In genomic region chr3:90440756-90441155, GRCm38 (mm10) we compare ENCODE assay signal across 17 mouse cellular contexts. TPM values are rescaled to one million over a fixed set of nuclear protein-coding genes. Genes with fewer than 3 reads are reported as not detected.
"Had no signal": no experiment of that assay in that cellular context is flagged by ENCODE, and none has a peak within 500 bp of the region (broad histone marks: within the 10 kb centered on the region; RNA-seq: fewer than 3 reads in every experiment).

No protein-coding gene starts in this region.

- H3K4me2 ChIP-seq: neural tube, embryonic 13.5 days; neural tube, embryonic 15.5 days; stomach, embryonic 15.5 days had no signal

- H3K9ac ChIP-seq: neural tube, embryonic 13.5 days; neural tube, embryonic 15.5 days; stomach, embryonic 15.5 days had no signal

- H3K4me1 ChIP-seq: stomach, embryonic 15.5 days had no signal

- H3K27ac ChIP-seq: neural tube, embryonic 13.5 days; neural tube, embryonic 15.5 days; stomach, embryonic 15.5 days; stomach, postnatal 0 days had no signal

- H3K27me3 ChIP-seq: neural tube, embryonic 13.5 days; neural tube, embryonic 15.5 days; stomach, embryonic 15.5 days had no signal

- H3K4me3 ChIP-seq: neural tube, embryonic 13.5 days; neural tube, embryonic 15.5 days; stomach, embryonic 15.5 days had no signal

- H3K36me3 ChIP-seq: neural tube, embryonic 13.5 days; neural tube, embryonic 15.5 days; stomach, embryonic 15.5 days had no signal

- H3K9me3 ChIP-seq: neural tube, embryonic 13.5 days; neural tube, embryonic 15.5 days; stomach, embryonic 15.5 days had no signal

- DNase-seq: retina, postnatal 1 day; right cerebral cortex, adult 18-20 months; right cerebral cortex, postnatal 14 days; right cerebral cortex, postnatal 25 days; right cerebral cortex, postnatal 4 days; spleen, adult 18-20 months; thymus, adult 18-20 months; thymus, adult 2 months; thymus, postnatal 14 days; thymus, postnatal 25 days; thymus, postnatal 36 days; thymus, postnatal 4 days had no signal

RNA-seq across cellular contexts. Expression of gene Npr1, which starts 24.9 kb away (rescaled TPM):
- total RNA-seq: neutrophil, adult 5-6 weeks had no signal
